Mouse (Mus musculus): Measurements from ENCODE around the gene Slc25a41. TPM values are rescaled to one million over a fixed set of nuclear protein-coding genes. Genes with fewer than 3 reads are reported as not detected.

Slc25a41 gene
- polyA plus RNA-seq (2012; rRNA removed; ENCODE audit: low replicate concordance), result 0.45 TPM in 1 of 2 replicates, not detected in the other

GRCm38 (mm10) chr17:57041554-57041953, at the start of gene Slc25a41:
Gene Slc25a41, minus strand, starts transcription at chr17:57041654.

DNA sequence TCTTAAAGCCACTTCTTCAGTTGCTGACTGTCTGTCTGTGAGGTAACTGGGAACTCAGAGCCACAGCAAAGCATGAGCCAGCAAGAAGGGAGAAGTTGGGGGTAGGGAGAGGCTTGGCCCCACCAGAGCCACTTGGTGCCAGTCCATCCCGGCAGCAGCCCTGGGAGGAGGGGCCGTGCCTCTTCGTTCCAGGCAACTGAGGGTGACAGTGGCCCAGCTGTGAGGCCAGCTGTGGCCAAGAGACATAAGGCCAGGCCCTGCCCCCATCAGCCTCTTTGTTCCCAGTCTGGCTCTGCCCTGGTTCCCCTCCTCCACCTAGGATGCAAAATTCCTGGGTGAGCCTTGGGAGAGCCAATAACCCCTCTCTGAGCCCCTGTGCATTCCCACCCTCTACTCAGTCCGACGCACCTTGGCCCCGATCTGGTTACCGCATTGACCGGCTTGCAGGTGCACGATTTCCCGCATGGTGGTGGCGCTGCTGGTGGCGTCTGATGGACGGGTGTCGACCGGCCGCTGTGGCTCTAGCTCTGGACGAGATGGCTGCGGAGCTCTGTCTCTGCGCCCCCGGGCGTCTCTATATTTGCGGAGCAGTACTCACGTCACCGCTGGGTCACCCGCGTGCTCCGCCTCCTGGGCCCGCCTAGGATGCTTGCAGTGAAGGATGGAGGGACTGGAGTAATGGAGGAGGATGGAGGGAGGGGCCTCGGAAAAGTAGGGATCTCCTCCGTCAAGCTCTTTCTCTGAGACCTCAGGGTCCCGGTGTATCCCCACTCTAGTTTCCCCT, 45.8 kb upstream of the Slc25a41 start, which contains the start of gene Tubb4a:
Tubb4a (minus strand) TSS at position 734 of the 784 bp plus-strand sequence.

GRCm38 (mm10) chr17:57078336-57078735, 36.9 kb upstream of the Slc25a41 start, which contains the start of gene Dennd1c:
Gene Dennd1c, minus strand, starts transcription at chr17:57078514.

DNA sequence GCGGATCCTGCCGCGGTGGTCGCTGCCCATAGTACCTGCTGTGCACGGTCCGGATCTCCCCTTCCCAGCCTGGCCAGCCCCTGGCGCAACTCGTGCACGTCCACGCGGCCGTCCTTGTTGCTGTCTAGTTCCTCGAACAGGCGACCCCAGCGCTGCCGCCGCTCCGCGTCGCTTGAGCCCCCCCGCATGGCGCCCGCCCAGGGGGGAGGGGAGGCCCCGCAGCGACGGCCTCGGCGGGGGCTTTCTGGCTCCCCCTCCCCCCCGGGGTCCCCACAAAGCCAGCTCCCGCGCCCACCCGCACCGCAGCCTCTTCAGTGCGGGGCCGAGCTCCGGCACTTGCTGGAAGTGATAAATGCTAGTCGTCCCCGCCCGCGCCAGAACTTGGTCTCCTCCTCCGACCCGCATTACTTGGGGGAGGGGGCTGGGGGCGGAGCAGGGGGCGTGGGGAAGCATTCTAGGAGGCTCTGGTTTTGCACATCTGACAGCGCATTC, 18.1 kb upstream of the Slc25a41 start, which contains the start of gene Slc25a23:
Slc25a23 (minus strand) TSS at position 378 of the 492 bp plus-strand sequence.

GRCm38 (mm10) chr17:57058891-57059485, 17.5 kb upstream of the Slc25a41 start, which contains the start of gene Crb3:
Gene Crb3, plus strand, starts transcription at chr17:57059105.

GRCm38 (mm10) chr17:57030931-57031660, 10.4 kb downstream of the Slc25a41 start, which contains the start of gene Khsrp:
Gene Khsrp, minus strand, starts transcription at chr17:57031522.

GRCm38 (mm10) chr17:57011236-57012141, 30.0 kb downstream of the Slc25a41 start, which contains the start of the genes Gtf2f1 and Gm17949:
Gene Gtf2f1, minus strand, starts transcription at chr17:57011288.
Gene Gm17949, plus strand, starts transcription at chr17:57011469.

GRCm38 (mm10) chr17:56999968-57000609, 41.4 kb downstream of the Slc25a41 start, which contains the start of gene Pspn:
Gene Pspn, minus strand, starts transcription at chr17:57000018.

GRCm38 (mm10) chr17:56997029-56997667, 44.3 kb downstream of the Slc25a41 start, which contains the start of gene Alkbh7:
Gene Alkbh7, plus strand, starts transcription at chr17:56997339.

GRCm38 (mm10) chr17:56990115-56990746, 51.2 kb downstream of the Slc25a41 start, which contains the start of gene Clpp:
Gene Clpp, plus strand, starts transcription at chr17:56990305.

Other genes with a start within 250 kb of the Slc25a41 start
- gene Rfx2, start 210.6 kb downstream of the Slc25a41 start, polyA plus RNA-seq (2012; rRNA removed; ENCODE audit: low replicate concordance), result 13.1 and 38.2 TPM in 2 replicates
- gene Acsbg2, start 167.2 kb downstream of the Slc25a41 start, polyA plus RNA-seq (2012; rRNA removed; ENCODE audit: low replicate concordance), result not detected in 2 replicates
- gene 1700061G19Rik, start 166.2 kb downstream of the Slc25a41 start, polyA plus RNA-seq (2012; rRNA removed; ENCODE audit: low replicate concordance), result 0.09 and 0.19 TPM in 2 replicates
- 39.4 and 72.8 TPM in 2 replicates for gene Mllt1, start 106.2 kb downstream of the Slc25a41 start, polyA plus RNA-seq (2012; rRNA removed; ENCODE audit: low replicate concordance)
- gene Acer1, start 59.5 kb downstream of the Slc25a41 start, polyA plus RNA-seq (2012; rRNA removed; ENCODE audit: low replicate concordance), result 0.09 TPM in 1 of 2 replicates, not detected in the other
- gene Clpp, start 51.3 kb downstream of the Slc25a41 start, polyA plus RNA-seq (2012; rRNA removed; ENCODE audit: low replicate concordance), result 192 and 198 TPM in 2 replicates
- 27.3 and 34.3 TPM in 2 replicates for gene Alkbh7, start 44.3 kb downstream of the Slc25a41 start, polyA plus RNA-seq (2012; rRNA removed; ENCODE audit: low replicate concordance)
- not detected in 2 replicates for gene Pspn, start 41.6 kb downstream of the Slc25a41 start, polyA plus RNA-seq (2012; rRNA removed; ENCODE audit: low replicate concordance)
- gene Gtf2f1, start 30.4 kb downstream of the Slc25a41 start, polyA plus RNA-seq (2012; rRNA removed; ENCODE audit: low replicate concordance), result 22.9 and 36.9 TPM in 2 replicates
- gene Gm17949, start 30.2 kb downstream of the Slc25a41 start, polyA plus RNA-seq (2012; rRNA removed; ENCODE audit: low replicate concordance), result 0.19 TPM in 1 of 2 replicates, not detected in the other
- gene Khsrp, start 10.1 kb downstream of the Slc25a41 start, polyA plus RNA-seq (2012; rRNA removed; ENCODE audit: low replicate concordance), result 47.4 and 97.3 TPM in 2 replicates
- gene Crb3, start 17.5 kb upstream of the Slc25a41 start, polyA plus RNA-seq (2012; rRNA removed; ENCODE audit: low replicate concordance), result 0.86 and 20.5 TPM in 2 replicates
- 95.0 and 96.1 TPM in 2 replicates for gene Slc25a23, start 18.2 kb upstream of the Slc25a41 start, polyA plus RNA-seq (2012; rRNA removed; ENCODE audit: low replicate concordance)
- 10.5 and 12.6 TPM in 2 replicates for gene Dennd1c, start 36.9 kb upstream of the Slc25a41 start, polyA plus RNA-seq (2012; rRNA removed; ENCODE audit: low replicate concordance)
- 6.0 and 22.0 TPM in 2 replicates for gene Tubb4a, start 46.1 kb upstream of the Slc25a41 start, polyA plus RNA-seq (2012; rRNA removed; ENCODE audit: low replicate concordance)
- gene Tnfsf9, start 63.7 kb upstream of the Slc25a41 start, polyA plus RNA-seq (2012; rRNA removed; ENCODE audit: low replicate concordance), result 2.0 and 5.2 TPM in 2 replicates
- not detected in 2 replicates for gene Cd70, start 108.1 kb upstream of the Slc25a41 start, polyA plus RNA-seq (2012; rRNA removed; ENCODE audit: low replicate concordance)
- gene Tnfsf14, start 152.5 kb upstream of the Slc25a41 start, polyA plus RNA-seq (2012; rRNA removed; ENCODE audit: low replicate concordance), result 0.43 and 1.8 TPM in 2 replicates
- 481 and 636 TPM in 2 replicates for gene C3, start 186.5 kb upstream of the Slc25a41 start, polyA plus RNA-seq (2012; rRNA removed; ENCODE audit: low replicate concordance)
- gene Gpr108, start 206.8 kb upstream of the Slc25a41 start, polyA plus RNA-seq (2012; rRNA removed; ENCODE audit: low replicate concordance), result 76.1 and 81.7 TPM in 2 replicates
- 39.3 and 57.0 TPM in 2 replicates for gene Trip10, start 207.8 kb upstream of the Slc25a41 start, polyA plus RNA-seq (2012; rRNA removed; ENCODE audit: low replicate concordance)
- gene Vav1, start 237.4 kb upstream of the Slc25a41 start, polyA plus RNA-seq (2012; rRNA removed; ENCODE audit: low replicate concordance), result 3.2 and 8.2 TPM in 2 replicates

Measured in subcutaneous adipose tissue, adult 2 months (tissue).